Mouse (Mus musculus) spleen, adult 2 months (tissue): Measurements from ENCODE around the gene Gmds. TPM values are rescaled to one million over a fixed set of nuclear protein-coding genes. Genes with fewer than 3 reads are reported as not detected.

ENCODE experiments used
- DNase-seq, 2 experiments: peaks; one replicate each; pipeline versions ENCODE4 v3.0.0 to v3.0.0-alpha.2; 2012 to 2021; ENCODE audit warnings: low spot score in 2 of 2, low read depth in 1 of 2
- H3K27ac ChIP-seq: fragments of 200-500 bp; 2 replicates; pipeline ENCODE4 v1.5.1; 2012; ENCODE audit warnings: low read length, inconsistent platforms; ENCODE audit not compliant: insufficient read depth
- H3K27me3 ChIP-seq: fragments of 200-500 bp; 2 replicates; pipeline ENCODE4 v1.6.1; 2012; ENCODE audit warnings: mild to moderate bottlenecking, moderate library complexity, low read length, inconsistent platforms; ENCODE audit not compliant: control insufficient read depth, insufficient read depth
- H3K36me3 ChIP-seq: fragments of 200-500 bp; 2 replicates; pipeline ENCODE4 v1.6.1; 2012; ENCODE audit warnings: mild to moderate bottlenecking, low read length, inconsistent platforms; ENCODE audit not compliant: control insufficient read depth, insufficient read depth
- H3K4me1 ChIP-seq: fragments of 200-500 bp; 2 replicates; pipeline ENCODE4 v1.6.1; 2011; ENCODE audit warnings: inconsistent platforms; ENCODE audit not compliant: control insufficient read depth, insufficient read depth, insufficient read length
- H3K4me3 ChIP-seq: fragments of 200-500 bp; 2 replicates; pipeline ENCODE4 v1.5.1; 2011; ENCODE audit warnings: mild to moderate bottlenecking, inconsistent platforms; ENCODE audit not compliant: insufficient read depth, insufficient read length; ENCODE audit errors: extremely low read depth
- CTCF ChIP-seq: fragments of 200-500 bp; IDR thresholded peaks from 2 replicates; pipeline ENCODE4 v1.5.1; 2011; ENCODE audit warnings: mild to moderate bottlenecking, inconsistent platforms; ENCODE audit not compliant: insufficient read depth, insufficient read length, insufficient replicate concordance; ENCODE audit errors: extremely low read depth
- POLR2A ChIP-seq: fragments of 200-500 bp; IDR thresholded peaks from 2 replicates; pipeline ENCODE4 v1.6.1; 2011; ENCODE audit warnings: low read depth, low read length, inconsistent platforms
- WGBS: fragments of 180-500 bp; shearing (Covaris S2); methylation state at CpG from one replicate; pipeline ENCODE4 v1.1.7; 2018; 5-methylcytosine and 5-hydroxymethylcytosine counted together
- polyA plus RNA-seq: library from polyadenylated mRNA; depleted of rRNA; stranded (reverse); fragments of >200 nt; gene quantifications from 2 replicates; pipeline ENCODE4 v1.2.3, GENCODE M21; 2012

The Gmds gene
- polyA plus RNA-seq, 1 experiment, result 7.9 TPM

- no peak for DNase-seq
- no peak overlapping the region for H3K27ac ChIP-seq
- no peaks in the 10 kb centered on the region for H3K36me3 ChIP-seq
- 94% methylated on average over 6 of the region's 6 CpGs for WGBS
- no peaks in the 10 kb centered on the region for H3K27me3 ChIP-seq
- TF ChIP-seq POLR2A (no peak), CTCF (no peak)
- no peak overlapping the region for H3K4me3 ChIP-seq
- no peaks in the 10 kb centered on the region for H3K4me1 ChIP-seq
Measured at GRCm38 (mm10) chr13:32034799-32035448, 303.6 kb downstream of the Gmds start.

- TF ChIP-seq POLR2A (no peak), CTCF (no peak)
- Histone ChIP-seq H3K4me3 (no peak overlapping the region), H3K4me1 (no peaks in the 10 kb centered on the region), H3K27me3 (no peaks in the 10 kb centered on the region), H3K36me3 (no peaks in the 10 kb centered on the region), H3K27ac (no peak overlapping the region)
- WGBS, result 88% methylated on average over 8 of the region's 8 CpGs
- no peak for DNase-seq
Measured at GRCm38 (mm10) chr13:32034139-32034538, 304.4 kb downstream of the Gmds start.

GRCm38 (mm10) chr13:32026226-32026975, 312.1 kb downstream of the Gmds start:
- 92% methylated on average over 6 of the region's 6 CpGs for WGBS
- no peak for TF ChIP-seq CTCF
- Histone ChIP-seq H3K36me3 (no peaks in the 10 kb centered on the region), H3K4me1 (no peaks in the 10 kb centered on the region), H3K27me3 (no peaks in the 10 kb centered on the region), H3K4me3 (no peak overlapping the region), H3K27ac (no peak overlapping the region)
- DNase-seq, result no peak

- TF ChIP-seq CTCF, result no peak
- no peak for TF ChIP-seq POLR2A
- no peak overlapping the region for H3K27ac ChIP-seq
- H3K4me1 ChIP-seq, result no peaks in the 10 kb centered on the region
- H3K27me3 ChIP-seq, result no peaks in the 10 kb centered on the region
- H3K4me3 ChIP-seq, result no peak overlapping the region
- H3K36me3 ChIP-seq, result no peaks in the 10 kb centered on the region
- no peak for DNase-seq
Measured at GRCm38 (mm10) chr13:32024822-32025221, 313.7 kb downstream of the Gmds start.

GRCm38 (mm10) chr13:32020455-32021249, 317.9 kb downstream of the Gmds start:
- no peaks in the 10 kb centered on the region for H3K36me3 ChIP-seq
- WGBS, result 69% methylated on average over 6 of the region's 6 CpGs
- no peak overlapping the region for H3K4me3 ChIP-seq
- no peaks in the 10 kb centered on the region for H3K4me1 ChIP-seq
- H3K27me3 ChIP-seq, result no peaks in the 10 kb centered on the region
- H3K27ac ChIP-seq, result no peak overlapping the region
- DNase-seq, result no peak
- TF ChIP-seq POLR2A, result no peak
- TF ChIP-seq CTCF, result no peak

GRCm38 (mm10) chr13:32019256-32019620, 319.3 kb downstream of the Gmds start:
- Histone ChIP-seq H3K4me1 (no peaks in the 10 kb centered on the region), H3K27ac (no peak overlapping the region), H3K4me3 (no peak overlapping the region), H3K36me3 (no peaks in the 10 kb centered on the region), H3K27me3 (no peaks in the 10 kb centered on the region)
- no peak for DNase-seq
- TF ChIP-seq CTCF, result no peak
- no peak for TF ChIP-seq POLR2A
